Mouse (Mus musculus) myocyte (in vitro differentiated cells): ENCODE results near the gene Sp2. TPM values are rescaled to one million over a fixed set of nuclear protein-coding genes. Genes with fewer than 3 reads are reported as not detected.

Experiments used
- H3K27me3 ChIP-seq: one replicate; pipeline ENCODE4 v1.6.1; 2011; ENCODE audit not compliant: control insufficient read depth, insufficient read depth, insufficient read length
- H3K36me3 ChIP-seq: one replicate; pipeline ENCODE4 v1.6.1; 2011; ENCODE audit not compliant: control insufficient read depth, insufficient read depth
- H3K4me2 ChIP-seq: one replicate; pipeline ENCODE4 v1.6.1; 2011; ENCODE audit warnings: low read depth, control low read depth
- H3K4me3 ChIP-seq: one replicate; pipeline ENCODE4 v1.5.1; 2011; ENCODE audit warnings: mild to moderate bottlenecking, control low read depth, moderate library complexity
- H3K79me2 ChIP-seq: one replicate; pipeline ENCODE4 v1.6.1; 2011; ENCODE audit not compliant: control insufficient read depth, insufficient read depth
- H3ac ChIP-seq: one replicate; pipeline ENCODE4 v1.6.1; 2011; ENCODE audit not compliant: control insufficient read depth, insufficient read length
- CEBPB ChIP-seq: IDR thresholded peaks from 2 replicates; pipeline ENCODE4 v1.6.1; 2011; ENCODE audit warnings: mild to moderate bottlenecking, moderate library complexity; ENCODE audit not compliant: poor library complexity, insufficient read depth, severe bottlenecking
- E2F4 ChIP-seq: IDR thresholded peaks from one replicate; pipeline ENCODE4 v1.6.1; 2011; ENCODE audit warnings: mild to moderate bottlenecking, control low read depth, moderate library complexity; ENCODE audit not compliant: insufficient read depth
- MAX ChIP-seq: IDR thresholded peaks from one replicate; pipeline ENCODE4 v1.6.1; 2011; ENCODE audit warnings: low read depth, mild to moderate bottlenecking, control low read depth
- MYOD1 ChIP-seq, 3 experiments: IDR thresholded peaks; one replicate each; pipeline ENCODE4 v1.6.1; 2011; ENCODE audit warnings: control low read depth in 2 of 3, low read depth in 2 of 3, mild to moderate bottlenecking in 2 of 3, moderate library complexity in 1 of 3; ENCODE audit not compliant: insufficient read length in 2 of 3, control insufficient read depth in 1 of 3
- MYOG ChIP-seq, 3 experiments: IDR thresholded peaks; one replicate each; pipeline ENCODE4 v1.6.1; 2011; ENCODE audit warnings: control low read depth in 2 of 3, low read depth in 2 of 3, mild to moderate bottlenecking in 2 of 3; ENCODE audit not compliant: insufficient read length in 2 of 3, control insufficient read depth in 1 of 3, insufficient read depth in 1 of 3
- POLR2A ChIP-seq: IDR thresholded peaks from one replicate; pipeline ENCODE4 v1.6.1; 2011; ENCODE audit warnings: low read depth, mild to moderate bottlenecking, control low read depth, moderate library complexity; ENCODE audit not compliant: insufficient read length
- POLR2AphosphoS2 ChIP-seq: IDR thresholded peaks from one replicate; pipeline ENCODE4 v1.6.1; 2011; ENCODE audit warnings: low read depth, control low read depth; ENCODE audit not compliant: insufficient read length
- REST ChIP-seq: IDR thresholded peaks from one replicate; pipeline ENCODE4 v1.6.1; 2011; ENCODE audit warnings: mild to moderate bottlenecking, control low read depth, moderate library complexity; ENCODE audit not compliant: insufficient read depth, insufficient read length
- SRF ChIP-seq: IDR thresholded peaks from one replicate; pipeline ENCODE4 v1.6.1; 2011; ENCODE audit warnings: low read depth; ENCODE audit not compliant: control insufficient read depth, insufficient read length
- TCF12 ChIP-seq: IDR thresholded peaks from one replicate; pipeline ENCODE4 v1.6.1; 2011; ENCODE audit warnings: mild to moderate bottlenecking, control low read depth; ENCODE audit not compliant: poor library complexity, insufficient read depth, severe bottlenecking
- TCF3 ChIP-seq: IDR thresholded peaks from one replicate; pipeline ENCODE4 v1.6.1; 2011; ENCODE audit warnings: low read depth, control low read depth; ENCODE audit not compliant: insufficient read length
- USF1 ChIP-seq: IDR thresholded peaks from one replicate; pipeline ENCODE4 v1.6.1; 2011; ENCODE audit warnings: low read depth, mild to moderate bottlenecking, control low read depth, moderate library complexity
- polyA plus RNA-seq: library from polyadenylated mRNA; unstranded; fragments of >200 nt; fragmentation: generic; extraction: Trizol; gene quantifications from one replicate; pipeline ENCODE4 v1.2.1, GENCODE M21; 2012; ENCODE audit warnings: missing spikeins

The Sp2 gene
- polyA plus RNA-seq, 1 experiment = 11.5 TPM

- H3K4me3 ChIP-seq = peak overlapping the region; percentile 37
- TF ChIP-seq TCF12 (no peak), POLR2A (peak; percentile 16)
- no peaks in the 10 kb centered on the region for H3K79me2 ChIP-seq
- peak overlapping the region; percentile 75 for H3K4me2 ChIP-seq
- H3K36me3 ChIP-seq = no peaks in the 10 kb centered on the region
- peaks cover 5% of the 10 kb centered on the region for H3K27me3 ChIP-seq
- H3ac ChIP-seq = no peak overlapping the region
Measured at GRCm38 (mm10) chr11:97019345-97019708, 36.6 kb upstream of the Sp2 start.

- peaks cover 5% of the 10 kb centered on the region for H3K27me3 ChIP-seq
- peak overlapping the region; percentile 75 for H3K4me2 ChIP-seq
- H3ac ChIP-seq = no peak overlapping the region
Measured at GRCm38 (mm10) chr11:97018583-97019344, 36.0 kb upstream of the Sp2 start.

GRCm38 (mm10) chr11:97017696-97018582 is 35.2 kb upstream of the Sp2 start:
- H3ac ChIP-seq = no peak overlapping the region
- peak overlapping the region; percentile 64 for H3K4me2 ChIP-seq
- peak overlapping the region; percentile 37 for H3K4me3 ChIP-seq
- H3K36me3 ChIP-seq = no peaks in the 10 kb centered on the region
- peaks cover 5% of the 10 kb centered on the region for H3K27me3 ChIP-seq
- no peaks in the 10 kb centered on the region for H3K79me2 ChIP-seq
- TF ChIP-seq SRF = no peak
- TF ChIP-seq POLR2A = no peak
- TF ChIP-seq E2F4 = no peak
- TF ChIP-seq USF1 = no peak
- no peak for TF ChIP-seq CEBPB
- TF ChIP-seq MAX = no peak
- no peak for TF ChIP-seq MYOD1 (IDR thresholded peaks at IDR 0.05; ENCODE audit: control insufficient read depth in 1 of 3, insufficient read length in 2 of 3, low read depth in 2 of 3)
- no peak for TF ChIP-seq TCF12
- no peak for TF ChIP-seq TCF3
- no peak for TF ChIP-seq REST
- TF ChIP-seq POLR2AphosphoS2 = no peak
- TF ChIP-seq MYOG (IDR thresholded peaks at IDR 0.05; ENCODE audit: control insufficient read depth in 1 of 3, insufficient read depth in 1 of 3, insufficient read length in 2 of 3, low read depth in 2 of 3) = no peak

More at GRCm38 (mm10) chr11:97018583-97019344, 36.0 kb upstream of the Sp2 start:
- peak overlapping the region; percentile 37 for H3K4me3 ChIP-seq
- H3K36me3 ChIP-seq = no peaks in the 10 kb centered on the region
- TF ChIP-seq USF1 = no peak
- no peak for TF ChIP-seq CEBPB
- no peak for TF ChIP-seq POLR2AphosphoS2
- TF ChIP-seq SRF = no peak
- no peak for TF ChIP-seq MAX
- peak; percentile 40 for TF ChIP-seq POLR2A
- H3K79me2 ChIP-seq = no peaks in the 10 kb centered on the region

GRCm38 (mm10) chr11:97013121-97013670 is 30.4 kb upstream of the Sp2 start, which contains the start of gene Sp6:
TSS of gene Sp6 (plus strand) at chr11:97013394.
- no peak within 1 kb of the TSS for H3K4me3 ChIP-seq
- H3K27me3 ChIP-seq = no peaks in the 10 kb centered on the region
- no peak within 1 kb of the TSS for H3ac ChIP-seq
- peak within 1 kb of the TSS; percentile 5 for H3K4me2 ChIP-seq
- H3K36me3 ChIP-seq = no peaks in the 10 kb centered on the region
- no peak for TF ChIP-seq TCF12
- TF ChIP-seq MYOG (IDR thresholded peaks at IDR 0.05; ENCODE audit: control insufficient read depth in 1 of 3, insufficient read depth in 1 of 3, insufficient read length in 2 of 3, low read depth in 2 of 3) = no peak
- no peak for TF ChIP-seq POLR2AphosphoS2
- no peak for TF ChIP-seq E2F4
- no peak for TF ChIP-seq MYOD1 (IDR thresholded peaks at IDR 0.05; ENCODE audit: control insufficient read depth in 1 of 3, insufficient read length in 2 of 3, low read depth in 2 of 3)
- no peak for TF ChIP-seq TCF3
- TF ChIP-seq REST = no peak
- TF ChIP-seq POLR2A = no peak
- TF ChIP-seq CEBPB = no peak
- no peak for TF ChIP-seq SRF
- TF ChIP-seq MAX = no peak
- no peak for TF ChIP-seq USF1
- no peaks in the 10 kb centered on the region for H3K79me2 ChIP-seq
